Mouse (Mus musculus) Muller cell, postnatal 12 days (primary cell): ENCODE measurements around the gene Evi5.
"Not testable (repeated sequence)": the region's sequence is repeated elsewhere in the genome, so short reads cannot be mapped to it uniquely, and the experiment has no call there.

ENCODE experiments used
- DNase-seq: peaks from one replicate; pipeline ENCODE4 v3.0.0-alpha.2; 2015; ENCODE audit errors: inconsistent ontology term

Evi5 gene

GRCm38 (mm10) chr5:107874561-107875260 lies at the start of gene Evi5:
Evi5 (minus strand) TSS chr5:107875107.
- no peak for DNase-seq

DNA sequence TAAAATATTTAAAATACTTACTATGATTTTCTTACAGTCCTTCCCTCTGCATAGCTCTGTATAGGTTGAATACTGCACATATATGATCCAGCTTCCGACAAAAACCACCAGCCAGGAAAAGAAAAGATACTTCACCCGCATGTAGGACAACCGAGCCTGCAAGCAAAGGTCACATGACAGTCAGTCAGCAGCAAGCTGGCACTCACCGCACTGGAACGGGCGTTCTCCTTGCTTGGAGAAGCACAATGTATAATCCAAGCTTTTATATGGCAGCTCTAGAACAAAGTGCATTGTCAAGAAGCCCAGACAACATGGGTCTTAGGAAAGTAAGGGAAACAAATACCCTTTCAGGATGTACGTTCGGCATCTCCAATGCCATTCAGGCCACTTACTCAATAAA lies 49.7 kb upstream of the Evi5 start:
- DNase-seq = no peak

GRCm38 (mm10) chr5:107922836-107923235 lies 47.9 kb upstream of the Evi5 start:
- no peak for DNase-seq

GRCm38 (mm10) chr5:107921400-107922252 lies 46.7 kb upstream of the Evi5 start:
- DNase-seq = peak; percentile 53

DNA sequence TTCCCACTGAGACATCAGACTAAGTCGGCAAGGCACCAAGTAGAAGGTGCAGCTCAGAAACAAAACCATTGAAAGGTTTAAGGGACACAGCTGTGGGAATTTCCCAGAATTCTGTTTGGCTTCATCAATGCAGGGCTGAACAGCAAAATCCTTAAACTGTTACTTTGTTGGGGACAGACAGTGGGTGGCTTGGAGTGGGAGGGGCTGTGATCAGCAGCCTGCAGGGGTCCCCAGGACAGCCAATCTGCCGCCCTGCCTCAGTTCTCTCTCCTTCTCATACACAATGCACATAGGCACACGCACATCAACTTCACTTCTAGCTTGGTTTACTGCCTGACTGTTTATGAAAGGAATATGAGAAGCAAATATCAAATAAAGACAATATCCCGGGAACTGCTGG lies 40.4 kb upstream of the Evi5 start:
- no peak for DNase-seq

- DNase-seq = no peak
Measured at GRCm38 (mm10) chr5:107911012-107911411, 36.1 kb upstream of the Evi5 start.

DNA sequence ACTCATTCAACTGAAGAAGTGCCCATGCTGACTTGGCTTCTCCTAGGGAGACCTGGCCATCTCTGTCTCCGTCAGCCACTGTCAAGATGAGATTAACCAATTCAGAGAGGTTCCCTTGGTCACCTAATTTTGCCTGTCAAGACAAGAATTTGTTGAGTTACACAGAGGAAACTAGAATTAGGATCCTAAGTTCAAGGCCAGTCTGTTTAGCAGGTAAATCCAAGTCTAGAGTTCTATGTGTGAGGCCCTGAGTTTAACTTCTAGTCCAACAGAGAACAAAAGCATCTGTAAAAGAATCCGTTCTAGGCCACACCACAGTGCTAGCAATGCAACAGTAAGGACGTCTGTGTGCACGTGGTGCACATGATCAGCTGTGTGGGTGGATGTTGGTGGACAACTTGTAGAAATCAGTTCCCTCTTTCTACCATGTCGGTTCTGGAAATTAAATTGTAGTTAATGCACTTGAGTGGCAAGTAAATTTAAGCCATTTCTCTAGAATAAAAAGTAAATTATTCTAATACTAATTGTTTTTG lies 35.2 kb upstream of the Evi5 start:
- DNase-seq = no peak

DNA sequence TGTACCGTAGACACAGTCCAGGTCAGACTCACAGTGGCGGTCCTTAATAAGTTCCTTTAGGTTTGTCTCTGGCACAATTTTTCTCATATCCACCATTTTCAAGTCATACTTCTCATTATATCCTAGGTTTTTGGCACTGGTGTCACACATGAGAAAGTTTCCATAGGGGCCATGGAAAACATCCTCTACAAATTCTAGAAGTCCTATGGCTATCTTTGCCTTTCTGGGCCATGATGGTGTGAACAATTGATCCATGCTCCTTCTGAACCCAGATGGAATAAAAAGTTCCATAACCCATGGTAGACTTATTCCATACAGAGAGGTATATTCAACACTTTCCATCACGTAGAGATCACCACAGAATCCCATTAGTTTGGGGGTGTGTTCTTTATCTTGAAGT lies 34.8 kb upstream of the Evi5 start:
- no peak for DNase-seq

GRCm38 (mm10) chr5:107908514-107909110 lies 33.7 kb upstream of the Evi5 start:
- no peak for DNase-seq

DNA sequence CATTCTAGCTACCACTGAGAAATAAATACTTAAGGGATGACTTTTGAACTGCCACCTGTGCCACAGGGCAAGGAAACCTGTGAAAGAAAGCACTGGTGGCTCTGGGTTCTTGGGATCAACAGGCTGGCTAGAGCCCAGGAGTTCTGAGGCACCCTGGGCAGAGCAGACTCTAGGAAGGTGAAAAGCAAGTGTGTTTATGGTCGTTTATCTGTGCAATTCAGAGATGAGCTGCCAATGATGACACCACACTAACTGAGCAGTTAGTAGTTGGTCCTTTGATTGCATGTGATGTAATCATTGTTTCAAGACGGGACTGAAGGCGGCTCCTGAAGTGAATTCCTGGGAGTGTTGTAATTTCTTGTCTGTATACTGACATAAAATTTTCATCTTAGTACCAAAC lies 29.4 kb upstream of the Evi5 start:
- no peak for DNase-seq

DNA sequence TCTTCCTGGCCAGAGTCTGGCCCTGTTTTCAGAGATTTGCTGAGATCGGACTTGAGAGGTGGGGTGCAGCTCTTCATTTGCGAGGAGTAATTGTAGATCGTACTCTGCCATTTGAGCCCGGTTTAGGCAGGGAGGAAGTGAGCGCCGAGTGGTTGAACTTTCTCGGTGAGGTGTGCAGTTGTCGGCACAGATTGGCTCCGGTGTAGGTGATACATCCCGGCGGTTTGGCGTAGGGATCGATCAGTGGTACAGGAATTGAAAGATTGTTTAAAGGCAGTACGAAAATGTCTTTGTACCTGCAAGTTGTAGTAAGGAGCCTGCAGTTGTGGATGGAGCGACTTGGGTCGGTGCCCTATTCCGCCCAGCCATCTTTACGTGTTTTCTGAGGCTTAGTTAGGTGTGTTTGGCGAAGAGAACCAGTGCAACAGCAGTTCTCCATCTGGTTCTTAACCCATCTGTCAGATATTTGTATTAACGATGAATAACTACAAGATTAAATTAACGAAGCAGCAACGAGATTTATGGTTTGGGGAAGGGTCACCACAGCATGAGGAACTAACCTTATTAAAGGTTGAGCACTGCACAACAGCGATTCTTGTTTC lies 26.2 kb upstream of the Evi5 start:
- DNase-seq = no peak

DNA sequence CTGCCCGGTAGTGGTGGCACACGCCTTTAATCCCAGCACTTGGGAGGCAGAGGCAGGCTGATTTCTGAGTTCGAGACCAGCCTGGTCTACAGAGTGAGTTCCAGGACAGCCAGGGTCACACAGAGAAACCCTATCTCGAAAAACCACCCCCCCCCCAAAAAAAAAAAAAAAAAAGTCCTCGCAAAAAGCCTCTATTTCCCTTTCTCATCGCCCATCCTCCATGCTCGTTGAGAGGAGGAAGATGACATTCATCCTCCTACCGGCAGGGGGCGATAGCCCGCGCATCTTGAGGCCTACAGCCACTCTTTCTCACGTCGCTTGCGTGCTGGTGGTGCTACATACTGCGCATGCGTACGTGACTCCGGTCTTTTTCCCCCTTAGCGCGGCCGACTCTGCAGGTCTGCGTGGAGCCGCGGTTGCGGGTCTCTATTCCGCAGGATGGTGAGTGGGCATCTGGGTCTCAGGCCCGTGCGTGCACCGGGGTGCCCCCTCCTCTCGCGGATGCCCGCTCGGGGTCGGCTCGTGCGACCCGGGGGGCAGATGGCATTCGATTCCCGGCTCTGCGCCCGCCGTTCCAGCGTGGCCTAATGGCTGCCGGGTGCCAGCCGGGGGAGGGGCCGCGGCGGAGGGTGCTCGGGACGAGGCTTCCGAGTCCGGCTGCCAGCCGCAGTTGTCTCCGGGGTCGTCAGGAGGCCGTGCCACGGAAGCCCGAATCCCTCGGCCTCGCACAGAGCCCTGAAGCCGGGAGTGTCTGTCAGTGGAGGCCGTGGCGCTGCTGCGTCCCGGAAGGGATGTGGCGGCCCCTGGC lies 25.5 kb upstream of the Evi5 start, which contains the start of gene Rpl5:
Gene Rpl5, plus strand, starts transcription at position 297 of the 808 bp plus-strand sequence.
- DNase-seq = peak; percentile 91

GRCm38 (mm10) chr5:107896265-107896664 lies 21.4 kb upstream of the Evi5 start:
- DNase-seq = no peak

DNA sequence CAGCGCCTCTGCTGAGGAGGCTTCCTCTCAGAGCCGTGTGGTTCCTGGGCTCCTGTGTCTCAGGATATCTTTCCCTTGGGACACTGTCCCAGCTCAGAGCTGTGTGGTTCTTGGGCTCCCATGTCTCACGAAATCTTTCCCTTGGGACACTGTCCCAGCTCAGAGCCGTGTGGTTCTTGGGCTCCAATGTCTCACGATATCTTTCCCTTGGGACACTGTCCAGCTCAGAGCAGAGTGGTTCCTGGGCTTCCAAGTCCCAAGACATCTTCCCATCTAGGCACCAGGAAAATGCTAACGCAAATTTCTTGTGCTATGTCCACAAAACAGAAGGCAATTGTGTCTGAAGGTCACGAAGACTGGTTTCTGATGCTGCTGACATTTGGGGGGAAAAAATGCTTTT lies 19.8 kb upstream of the Evi5 start:
- no peak for DNase-seq

DNA sequence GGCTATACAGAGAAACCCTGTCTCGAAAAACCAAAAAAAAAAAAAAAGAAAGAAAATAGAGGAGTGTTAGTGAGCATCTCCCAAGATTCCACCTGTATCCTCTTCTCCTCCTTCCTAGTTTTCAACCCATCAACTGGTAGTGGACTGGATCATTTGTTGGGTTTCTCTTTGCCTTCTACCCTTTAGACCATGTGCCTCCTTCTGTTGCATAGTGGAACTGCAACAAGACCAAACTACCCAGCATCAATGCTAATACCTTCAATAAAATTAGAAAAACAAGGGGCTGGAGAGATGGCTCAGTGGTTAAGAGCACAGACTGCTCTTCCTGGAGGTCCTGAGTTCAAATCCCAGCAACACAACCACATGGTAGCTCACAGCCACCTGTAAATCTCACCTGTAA lies 16.6 kb upstream of the Evi5 start:
- DNase-seq = not testable (repeated sequence)

- peak; percentile 61 for DNase-seq
Measured at GRCm38 (mm10) chr5:107889994-107890888, 15.3 kb upstream of the Evi5 start.

DNA sequence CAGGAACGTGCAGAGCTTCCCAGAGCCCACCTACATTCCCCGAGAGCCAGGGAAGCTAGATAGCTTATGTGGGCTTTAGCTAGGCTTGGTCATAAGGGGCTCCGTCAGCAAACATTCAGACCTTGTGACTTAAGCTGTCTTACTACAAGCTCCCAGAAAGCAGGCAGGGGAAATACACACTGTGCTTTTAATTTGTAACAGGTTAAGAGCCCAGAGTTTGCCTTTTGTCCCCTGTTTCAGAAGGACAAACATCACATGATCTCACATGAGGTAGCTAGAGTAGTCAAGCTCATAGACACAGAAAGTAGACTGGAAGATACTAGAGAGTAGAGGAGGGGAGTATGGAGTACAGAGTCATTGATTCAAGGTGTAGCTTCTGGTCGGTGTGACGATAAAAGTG lies 5.8 kb upstream of the Evi5 start:
- DNase-seq = no peak

- DNase-seq = no peak
Measured at GRCm38 (mm10) chr5:107877053-107877452, 2.1 kb upstream of the Evi5 start.

DNA sequence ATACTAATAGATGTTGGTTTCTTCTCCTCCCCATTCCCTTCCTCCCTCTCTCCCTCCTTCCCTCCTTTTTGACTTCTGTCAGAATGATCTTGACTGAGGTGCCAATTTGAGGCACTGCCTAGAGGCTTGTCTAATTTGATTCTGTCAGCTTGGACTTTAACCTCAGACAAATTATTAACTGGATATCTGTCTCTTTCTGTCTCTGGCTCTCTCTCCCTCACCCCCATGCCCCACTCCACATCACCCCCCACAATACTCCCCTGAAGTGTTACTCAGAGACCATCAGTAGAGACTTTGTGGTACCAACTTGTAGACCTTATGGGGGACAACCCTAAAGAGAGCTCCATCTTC lies 329 bp upstream of the Evi5 start:
- no peak for DNase-seq

- no peak for DNase-seq
Measured at GRCm38 (mm10) chr5:107873886-107874302, 1.0 kb downstream of the Evi5 start.
